Mouse (Mus musculus): ENCODE measurements at regions not wholly inside any gene's neighbourhood (a gene's known extent, or its start where the extent isn't known, plus 50 kb on each side); places are given as distances from the start of the nearest gene placed in this dataset.

GRCm38 (mm10) chr3:143710805-143711469, 494.1 kb downstream of the Lmo4 start:
- no peak for DNase-seq (ENCODE audit: low read depth, low spot score)
- in situ Hi-C loops (cut with MboI; ENCODE audit: low sequenced_read_pairs in 2 of 2, unreplicated experiment in 2 of 2) = no loop called here
- Histone ChIP-seq H3K4me1 (ENCODE audit: control insufficient read depth in 2 of 2, insufficient read depth in 2 of 2, low read length in 2 of 2, poor library complexity in 1 of 2) (no peaks in the 10 kb centered on the region), H3K27ac (ENCODE audit: insufficient read depth, low read depth, low read length, poor library complexity, severe bottlenecking) (no peak overlapping the region), H3K9me3 (ENCODE audit: control insufficient read depth, insufficient read depth, low read depth, low read length) (no peaks in the 10 kb centered on the region), H3K4me3 (ENCODE audit: insufficient read depth in 1 of 2, low read depth in 1 of 2, low read length in 2 of 2, poor library complexity in 1 of 2, severe bottlenecking in 1 of 2) (no peak overlapping the region), H3K9ac (ENCODE audit: insufficient read depth, low read depth, low read length, poor library complexity, severe bottlenecking) (no peak overlapping the region), H3K36me3 (ENCODE audit: control insufficient read depth, insufficient read depth, low read length, poor library complexity, severe bottlenecking) (no peaks in the 10 kb centered on the region)
- no peak for TF ChIP-seq CHD2 (IDR thresholded peaks at IDR 0.05; ENCODE audit: low read depth, low read length)
- no peak for TF ChIP-seq MAFK (IDR thresholded peaks at IDR 0.05; ENCODE audit: insufficient read depth, low read depth, low read length)
- TF ChIP-seq ZC3H11A (IDR thresholded peaks at IDR 0.05; ENCODE audit: borderline replicate concordance, low read depth, low read length) = no peak
- no peak for TF ChIP-seq HCFC1 (IDR thresholded peaks at IDR 0.05; ENCODE audit: borderline replicate concordance, insufficient read depth, low read length)
- TF ChIP-seq ZNF384 (IDR thresholded peaks at IDR 0.05; ENCODE audit: low read depth, low read length) = no peak

- in situ Hi-C loops (cut with MboI; ENCODE audit: low sequenced_read_pairs in 2 of 2, unreplicated experiment in 2 of 2) = no loop called here
- no peak for DNase-seq (ENCODE audit: low read depth, low spot score)
- H3K4me3 ChIP-seq (ENCODE audit: insufficient read depth in 1 of 2, low read depth in 1 of 2, low read length in 2 of 2, poor library complexity in 1 of 2, severe bottlenecking in 1 of 2) = no peak overlapping the region
- H3K9me3 ChIP-seq (ENCODE audit: control insufficient read depth, insufficient read depth, low read depth, low read length) = no peaks in the 10 kb centered on the region
- H3K27ac ChIP-seq (ENCODE audit: insufficient read depth, low read depth, low read length, poor library complexity, severe bottlenecking) = no peak overlapping the region
- H3K4me1 ChIP-seq (ENCODE audit: control insufficient read depth in 2 of 2, insufficient read depth in 2 of 2, low read length in 2 of 2, poor library complexity in 1 of 2) = no peaks in the 10 kb centered on the region
- H3K36me3 ChIP-seq (ENCODE audit: control insufficient read depth, insufficient read depth, low read length, poor library complexity, severe bottlenecking) = no peaks in the 10 kb centered on the region
- TF ChIP-seq HCFC1 (IDR thresholded peaks at IDR 0.05; ENCODE audit: borderline replicate concordance, insufficient read depth, low read length) = no peak
- TF ChIP-seq MAFK (IDR thresholded peaks at IDR 0.05; ENCODE audit: insufficient read depth, low read depth, low read length) = no peak
- TF ChIP-seq CHD2 (IDR thresholded peaks at IDR 0.05; ENCODE audit: low read depth, low read length) = no peak
- TF ChIP-seq ZNF384 (IDR thresholded peaks at IDR 0.05; ENCODE audit: low read depth, low read length) = no peak
- no peak for TF ChIP-seq ZC3H11A (IDR thresholded peaks at IDR 0.05; ENCODE audit: borderline replicate concordance, low read depth, low read length)
- H3K9ac ChIP-seq (ENCODE audit: insufficient read depth, low read depth, low read length, poor library complexity, severe bottlenecking) = no peak overlapping the region
Observed at GRCm38 (mm10) chr3:143706679-143707078, 498.3 kb downstream of the Lmo4 start.

- Histone ChIP-seq H3K9ac (ENCODE audit: insufficient read depth, low read depth, low read length, poor library complexity, severe bottlenecking) (no peak overlapping the region), H3K27ac (ENCODE audit: insufficient read depth, low read depth, low read length, poor library complexity, severe bottlenecking) (no peak overlapping the region), H3K4me1 (ENCODE audit: control insufficient read depth in 2 of 2, insufficient read depth in 2 of 2, low read length in 2 of 2, poor library complexity in 1 of 2) (no peaks in the 10 kb centered on the region), H3K4me3 (ENCODE audit: insufficient read depth in 1 of 2, low read depth in 1 of 2, low read length in 2 of 2, poor library complexity in 1 of 2, severe bottlenecking in 1 of 2) (no peak overlapping the region), H3K9me3 (ENCODE audit: control insufficient read depth, insufficient read depth, low read depth, low read length) (no peaks in the 10 kb centered on the region), H3K36me3 (ENCODE audit: control insufficient read depth, insufficient read depth, low read length, poor library complexity, severe bottlenecking) (no peaks in the 10 kb centered on the region)
- DNase-seq (ENCODE audit: low read depth, low spot score) = no peak
- no peak for TF ChIP-seq HCFC1 (IDR thresholded peaks at IDR 0.05; ENCODE audit: borderline replicate concordance, insufficient read depth, low read length)
- TF ChIP-seq CHD2 (IDR thresholded peaks at IDR 0.05; ENCODE audit: low read depth, low read length) = no peak
- TF ChIP-seq ZC3H11A (IDR thresholded peaks at IDR 0.05; ENCODE audit: borderline replicate concordance, low read depth, low read length) = no peak
- no peak for TF ChIP-seq ZNF384 (IDR thresholded peaks at IDR 0.05; ENCODE audit: low read depth, low read length)
- no peak for TF ChIP-seq MAFK (IDR thresholded peaks at IDR 0.05; ENCODE audit: insufficient read depth, low read depth, low read length)
- in situ Hi-C loops (cut with MboI; ENCODE audit: low sequenced_read_pairs in 2 of 2, unreplicated experiment in 2 of 2) = no loop called here
Observed at GRCm38 (mm10) chr3:143694817-143695216, 510.2 kb downstream of the Lmo4 start.

GRCm38 (mm10) chr3:143685742-143686141, 519.3 kb downstream of the Lmo4 start:
- no peaks in the 10 kb centered on the region for H3K4me1 ChIP-seq (ENCODE audit: control insufficient read depth in 2 of 2, insufficient read depth in 2 of 2, low read length in 2 of 2, poor library complexity in 1 of 2)
- no peak overlapping the region for H3K4me3 ChIP-seq (ENCODE audit: insufficient read depth in 1 of 2, low read depth in 1 of 2, low read length in 2 of 2, poor library complexity in 1 of 2, severe bottlenecking in 1 of 2)
- in situ Hi-C loops (cut with MboI; ENCODE audit: low sequenced_read_pairs in 2 of 2, unreplicated experiment in 2 of 2) = no loop called here
- H3K36me3 ChIP-seq (ENCODE audit: control insufficient read depth, insufficient read depth, low read length, poor library complexity, severe bottlenecking) = no peaks in the 10 kb centered on the region
- no peak for TF ChIP-seq ZC3H11A (IDR thresholded peaks at IDR 0.05; ENCODE audit: borderline replicate concordance, low read depth, low read length)
- TF ChIP-seq MAFK (IDR thresholded peaks at IDR 0.05; ENCODE audit: insufficient read depth, low read depth, low read length) = no peak
- no peak for TF ChIP-seq CHD2 (IDR thresholded peaks at IDR 0.05; ENCODE audit: low read depth, low read length)
- no peak for TF ChIP-seq HCFC1 (IDR thresholded peaks at IDR 0.05; ENCODE audit: borderline replicate concordance, insufficient read depth, low read length)
- TF ChIP-seq ZNF384 (IDR thresholded peaks at IDR 0.05; ENCODE audit: low read depth, low read length) = no peak
- H3K9me3 ChIP-seq (ENCODE audit: control insufficient read depth, insufficient read depth, low read depth, low read length) = no peaks in the 10 kb centered on the region
- no peak for DNase-seq (ENCODE audit: low read depth, low spot score)
- H3K9ac ChIP-seq (ENCODE audit: insufficient read depth, low read depth, low read length, poor library complexity, severe bottlenecking) = no peak overlapping the region
- no peak overlapping the region for H3K27ac ChIP-seq (ENCODE audit: insufficient read depth, low read depth, low read length, poor library complexity, severe bottlenecking)
